Mouse (Mus musculus) kidney, postnatal 4 days (tissue): Measurements from ENCODE around the gene Olfr345.

Experiments used
- DNase-seq, 2 experiments: peaks; one replicate each; pipeline ENCODE4 v3.0.0; 2021; ENCODE audit warnings: mixed read lengths in 2 of 2

Olfr345 gene

DNA sequence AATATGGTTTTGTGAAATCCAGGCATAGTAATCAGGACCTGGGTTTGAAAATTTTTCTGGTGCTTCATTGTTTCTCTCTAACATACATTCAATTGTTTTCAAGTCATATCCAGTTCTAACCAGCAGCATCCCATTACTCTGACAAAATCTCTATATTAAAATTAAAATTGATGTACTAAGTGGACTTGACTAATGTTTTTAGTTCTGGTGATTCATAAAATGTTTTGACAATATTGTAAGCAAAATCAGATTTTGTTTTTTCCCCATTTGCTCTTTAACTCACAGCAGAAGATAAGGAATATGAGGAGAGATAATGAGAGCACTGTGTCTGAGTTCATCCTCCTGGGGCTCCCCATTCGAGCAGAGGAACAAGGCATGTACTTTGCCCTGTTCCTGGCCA is at the start of gene Olfr345:
Gene Olfr345 (plus strand): TSS at position 301 of the 400 bp plus-strand sequence.
- DNase-seq, result no peak

DNA sequence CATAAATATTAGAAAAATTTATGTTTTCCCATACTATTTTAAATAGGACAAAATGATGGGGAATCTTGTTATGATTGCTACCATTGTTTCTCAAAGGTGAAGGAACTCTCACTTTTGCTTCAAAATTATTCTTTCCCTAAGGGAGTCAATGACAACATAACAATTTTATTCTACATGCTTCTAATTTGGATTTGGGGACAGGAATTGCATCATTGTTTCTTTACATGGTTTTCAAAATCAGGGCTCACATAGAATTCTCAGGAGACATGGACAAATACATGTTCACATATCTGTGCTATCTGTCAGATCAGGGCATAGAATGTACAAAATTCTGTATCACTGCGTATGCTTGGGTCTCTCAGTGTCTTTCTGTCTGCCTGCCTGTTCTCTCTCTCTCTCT is 45.6 kb downstream of the Olfr345 start, which contains the start of gene Olfr346:
Gene Olfr346 (plus strand): TSS at position 301 of the 400 bp plus-strand sequence.
- DNase-seq, result no peak
